Mouse (Mus musculus) testis, adult 2 months (tissue): Measurements from ENCODE around the gene Senp8.

Experiments
- CTCF ChIP-seq: fragments of 200-500 bp; IDR thresholded peaks from 2 replicates; pipeline ENCODE4 v1.5.1; 2012; ENCODE audit warnings: low read depth, mild to moderate bottlenecking, inconsistent platforms, low read length, moderate library complexity; ENCODE audit not compliant: control insufficient read depth, insufficient read depth, insufficient replicate concordance
- POLR2A ChIP-seq: fragments of 200-500 bp; IDR thresholded peaks from 2 replicates; pipeline ENCODE4 v1.6.1; 2012; ENCODE audit warnings: low read depth, mild to moderate bottlenecking, inconsistent platforms, low read length, moderate library complexity; ENCODE audit not compliant: control insufficient read depth

DNA sequence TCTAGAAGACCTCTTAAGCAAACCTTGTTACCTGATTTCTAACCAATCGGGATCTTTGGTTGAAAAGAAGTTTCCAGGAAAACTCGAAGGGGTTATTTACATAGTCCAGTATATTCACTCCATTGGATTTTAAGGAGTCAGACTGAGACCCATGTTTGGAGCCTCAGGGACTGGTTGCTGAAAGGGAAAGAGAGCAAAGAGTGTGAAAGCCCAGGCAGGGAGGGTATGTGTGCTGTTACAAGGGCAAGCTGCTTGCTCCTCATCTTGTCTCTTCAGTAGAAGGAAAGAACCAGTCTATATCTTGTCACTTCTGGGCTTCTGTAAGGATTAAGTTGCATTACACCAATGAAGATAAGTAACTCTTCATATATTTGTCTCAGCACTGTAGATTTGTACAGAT is 1.5 kb upstream of the Senp8 start:
- TF ChIP-seq CTCF: no peak
- TF ChIP-seq POLR2A: no peak
